Mouse (Mus musculus): ENCODE measurements around the gene Rfwd3.

Rfwd3 gene

DNA sequence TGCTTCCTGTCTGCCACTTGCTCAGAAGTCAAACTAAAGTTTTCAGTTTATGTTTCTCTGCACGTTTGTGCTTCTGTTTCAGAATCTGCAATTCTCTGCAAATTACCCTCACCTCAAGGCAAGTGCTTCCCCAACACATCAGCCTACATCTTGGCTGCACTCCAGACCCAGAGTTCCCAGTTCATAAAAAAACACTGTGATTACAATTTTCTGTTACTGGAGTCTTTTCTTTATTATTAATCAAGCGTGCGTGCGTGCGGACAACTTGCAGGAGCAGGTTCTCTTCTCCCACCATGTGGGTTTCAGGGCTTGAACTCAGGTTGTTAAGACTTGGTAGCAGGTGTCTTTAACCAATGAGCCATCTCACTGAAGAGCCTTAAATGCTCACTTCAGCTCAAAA, 75.9 kb downstream of the Rfwd3 start:
- in situ Hi-C loops (cut with MboI; ENCODE audit: unreplicated experiment in 2 of 2), result no loop called here

Measured in v-Abl transformed pro-B cells (cell line).